Mouse (Mus musculus) spleen, adult 2 months (tissue): ENCODE measurements around the gene Creb3.

Experiments used
- CTCF ChIP-seq: fragments of 200-500 bp; IDR thresholded peaks from 2 replicates; pipeline ENCODE4 v1.5.1; 2011; ENCODE audit warnings: mild to moderate bottlenecking, inconsistent platforms; ENCODE audit not compliant: insufficient read depth, insufficient read length, insufficient replicate concordance; ENCODE audit errors: extremely low read depth
- POLR2A ChIP-seq: fragments of 200-500 bp; IDR thresholded peaks from 2 replicates; pipeline ENCODE4 v1.6.1; 2011; ENCODE audit warnings: low read depth, low read length, inconsistent platforms

DNA sequence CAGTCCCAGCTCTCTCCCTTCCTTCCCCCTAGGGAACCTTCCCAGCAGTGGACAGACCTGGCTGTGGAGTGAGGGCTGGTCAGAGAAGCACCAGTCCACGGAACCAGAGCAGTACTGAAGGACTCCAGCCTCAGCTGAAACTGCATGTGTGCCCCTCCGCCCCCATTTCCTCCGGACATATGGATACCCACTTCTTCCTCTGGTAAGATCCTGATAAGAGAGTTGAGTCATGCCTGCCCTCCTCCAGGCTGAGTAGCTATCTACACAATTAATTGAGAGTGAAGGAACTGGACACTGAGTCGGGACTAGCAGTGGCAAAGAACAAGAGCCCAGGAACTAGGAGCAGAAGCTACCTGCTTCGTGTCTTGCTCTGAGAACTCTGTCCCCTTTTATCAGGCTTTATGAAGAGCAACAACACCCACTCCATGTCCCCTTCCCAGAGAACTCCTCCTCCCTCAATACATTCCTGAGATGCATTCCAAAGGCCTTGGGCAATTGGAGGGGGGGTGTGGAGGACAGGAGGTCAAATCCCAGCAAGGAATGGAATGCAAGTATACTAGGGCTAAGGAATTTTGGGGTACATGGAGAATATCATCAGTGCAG, 4.0 kb upstream of the Creb3 start:
- TF ChIP-seq CTCF, result no peak
- no peak for TF ChIP-seq POLR2A
